Mouse (Mus musculus) cerebellum, adult 2 months (tissue): Measurements from ENCODE around the gene Kmt5b.

Source experiments
- CTCF ChIP-seq: fragments of 200-500 bp; IDR thresholded peaks from 2 replicates; pipeline ENCODE4 v1.5.1; 2011; ENCODE audit warnings: low read depth, mild to moderate bottlenecking, control low read depth, low read length, moderate library complexity, borderline replicate concordance; ENCODE audit not compliant: insufficient read depth
- POLR2A ChIP-seq: fragments of 200-500 bp; IDR thresholded peaks from 2 replicates; pipeline ENCODE4 v1.6.1; 2011; ENCODE audit warnings: low read length, control low read depth, borderline replicate concordance; ENCODE audit not compliant: insufficient read depth

DNA sequence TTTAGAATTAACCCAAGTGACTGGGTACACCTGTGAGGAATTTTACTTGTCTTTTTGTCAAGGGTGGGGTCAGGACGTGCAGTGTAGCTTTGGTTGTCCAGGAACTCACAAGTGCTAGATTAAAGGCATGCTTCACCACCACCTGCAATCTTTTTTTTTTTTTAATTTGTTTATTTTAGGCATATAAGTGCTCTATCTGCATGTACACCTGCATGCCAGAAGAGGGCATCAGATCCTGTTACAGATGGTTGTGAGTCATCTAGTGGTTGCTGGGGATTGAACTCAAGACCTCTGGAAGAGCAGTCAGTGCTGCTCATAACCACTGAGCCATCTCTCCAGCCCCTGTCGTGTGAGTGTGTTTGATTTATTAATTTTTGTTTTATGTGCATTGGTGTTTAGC, 38.3 kb upstream of the Kmt5b start:
- no peak for TF ChIP-seq CTCF
- no peak for TF ChIP-seq POLR2A
